Mouse (Mus musculus): ENCODE results near the gene Syne2.

Gene Syne2

GRCm38 (mm10) chr12:76054653-76055052 lies 236.7 kb downstream of the Syne2 start:
- DNase-seq: no peak

GRCm38 (mm10) chr12:76063001-76063400 lies 245.1 kb downstream of the Syne2 start:
- DNase-seq: no peak

- DNase-seq: no peak
Observed at GRCm38 (mm10) chr12:76070386-76070785, 252.5 kb downstream of the Syne2 start.

GRCm38 (mm10) chr12:76071935-76072849 lies 254.3 kb downstream of the Syne2 start:
- no peak for DNase-seq

- no peak for DNase-seq
Observed at GRCm38 (mm10) chr12:76073066-76073826, 255.3 kb downstream of the Syne2 start.

GRCm38 (mm10) chr12:76073981-76074380 lies 256.0 kb downstream of the Syne2 start:
- no peak for DNase-seq

- DNase-seq: no peak
Observed at GRCm38 (mm10) chr12:76080876-76081556, 263.1 kb downstream of the Syne2 start.

GRCm38 (mm10) chr12:76081557-76082211 lies 263.8 kb downstream of the Syne2 start:
- DNase-seq: peak; percentile 79

GRCm38 (mm10) chr12:76085066-76085465 lies 267.1 kb downstream of the Syne2 start:
- no peak for DNase-seq

- no peak for DNase-seq
Observed at GRCm38 (mm10) chr12:76085956-76086905, 268.3 kb downstream of the Syne2 start.

GRCm38 (mm10) chr12:76087025-76087424 lies 269.1 kb downstream of the Syne2 start:
- no peak for DNase-seq

GRCm38 (mm10) chr12:76092789-76093466 lies 275.0 kb downstream of the Syne2 start:
- no peak for DNase-seq

- no peak for DNase-seq
Observed at GRCm38 (mm10) chr12:76093613-76094588, 276.0 kb downstream of the Syne2 start.

GRCm38 (mm10) chr12:76095117-76096035 lies 277.4 kb downstream of the Syne2 start:
- peak; percentile 22 for DNase-seq

- DNase-seq: peak; percentile 26
Observed at GRCm38 (mm10) chr12:76102621-76103020, 284.7 kb downstream of the Syne2 start.

GRCm38 (mm10) chr12:76104596-76105351 lies 286.8 kb downstream of the Syne2 start:
- no peak for DNase-seq

GRCm38 (mm10) chr12:76109646-76110405 lies 291.9 kb downstream of the Syne2 start:
- DNase-seq: no peak
